Mouse (Mus musculus) cerebellum, adult 11-12 months (tissue): Measurements from ENCODE around the gene Cpt1c.

Experiments used
- DNase-seq: peaks from one replicate; pipeline ENCODE4 v3.0.0; 2022

Gene Cpt1c

DNA sequence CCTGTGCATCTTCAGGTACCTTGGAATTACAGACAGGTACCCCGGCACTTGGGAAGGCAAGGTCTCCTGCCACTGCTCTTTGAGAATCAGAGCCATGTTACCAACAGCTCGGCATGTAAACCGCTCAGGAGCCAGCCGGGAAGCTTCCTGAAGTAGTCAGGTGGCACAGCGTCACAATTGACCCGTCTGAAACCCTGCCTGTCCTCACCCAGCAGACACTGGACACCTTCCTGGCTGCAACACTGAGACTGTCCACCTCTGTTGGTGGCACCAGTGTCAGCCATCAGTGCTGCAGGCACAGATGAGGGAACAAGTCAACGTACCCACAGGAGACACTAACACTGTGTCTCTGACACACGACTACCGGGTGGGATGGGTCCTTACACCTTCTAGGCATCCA is 59.3 kb downstream of the Cpt1c start:
- no peak for DNase-seq

DNA sequence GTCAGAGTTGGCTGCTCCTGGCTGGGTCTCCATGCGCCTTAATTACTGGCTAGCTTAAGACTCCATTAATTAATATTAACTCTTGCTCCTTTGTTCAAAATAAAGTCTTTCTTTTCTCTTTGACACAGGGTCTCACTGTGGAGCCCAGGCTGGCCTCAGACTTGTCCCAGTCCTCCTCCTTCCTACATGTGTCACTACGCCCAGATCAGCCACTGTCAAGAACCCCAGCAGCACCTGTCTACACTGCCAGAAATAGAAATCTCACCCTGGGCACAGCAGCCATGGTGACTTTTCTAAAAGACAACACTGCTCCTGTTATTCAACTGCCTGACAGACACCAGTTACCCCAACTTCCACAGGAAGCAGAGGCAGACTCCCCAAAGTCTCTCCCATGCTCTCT is 60.3 kb downstream of the Cpt1c start:
- DNase-seq = no peak
